Mouse (Mus musculus) small intestine, adult 2 months (tissue): ENCODE data around the gene Gm11541. TPM values are rescaled to one million over a fixed set of nuclear protein-coding genes. Genes with fewer than 3 reads are reported as not detected.
A peak's percentile ranks its signal among the peaks of the same experiment; 100 is the strongest.

Experiments used
- H3K27ac ChIP-seq: fragments of 200-500 bp; 2 replicates; pipeline ENCODE4 v1.5.1; 2012; ENCODE audit warnings: low read depth, low read length, control low read depth, inconsistent platforms; ENCODE audit not compliant: insufficient read depth
- H3K27me3 ChIP-seq: fragments of 200-500 bp; 2 replicates; pipeline ENCODE4 v1.6.1; 2012; ENCODE audit warnings: mild to moderate bottlenecking, moderate library complexity, low read length, inconsistent platforms; ENCODE audit not compliant: control insufficient read depth, insufficient read depth
- H3K36me3 ChIP-seq: fragments of 200-500 bp; 2 replicates; pipeline ENCODE4 v1.6.1; 2012; ENCODE audit warnings: mild to moderate bottlenecking, low read length, control low read depth, inconsistent platforms; ENCODE audit not compliant: control insufficient read depth, insufficient read depth
- H3K4me1 ChIP-seq: fragments of 200-500 bp; 2 replicates; pipeline ENCODE4 v1.6.1; 2012; ENCODE audit warnings: low read length, inconsistent platforms, mixed read lengths; ENCODE audit not compliant: control insufficient read depth, insufficient read depth, insufficient read length
- H3K4me3 ChIP-seq: fragments of 200-500 bp; 2 replicates; pipeline ENCODE4 v1.5.1; 2012; ENCODE audit warnings: low read depth, mild to moderate bottlenecking, control low read depth, inconsistent platforms, low read length, moderate library complexity
- CTCF ChIP-seq: fragments of 200-500 bp; IDR thresholded peaks from 2 replicates; pipeline ENCODE4 v1.5.1; 2012; ENCODE audit warnings: low read depth, mild to moderate bottlenecking, control low read depth, inconsistent platforms, low read length, moderate library complexity, mixed read lengths; ENCODE audit not compliant: insufficient replicate concordance, insufficient read length; ENCODE audit errors: extremely low read depth
- POLR2A ChIP-seq: fragments of 200-500 bp; IDR thresholded peaks from 2 replicates; pipeline ENCODE4 v1.6.1; 2012; ENCODE audit warnings: low read depth, mild to moderate bottlenecking, control low read depth, inconsistent platforms, low read length, moderate library complexity
- WGBS: fragments of 180-500 bp; shearing (Covaris S2); methylation state at CpG from one replicate; pipeline ENCODE4 v1.1.7; 2018; 5-methylcytosine and 5-hydroxymethylcytosine counted together
- polyA plus RNA-seq: library from polyadenylated mRNA; depleted of rRNA; stranded (reverse); fragments of >200 nt; gene quantifications from 2 replicates; pipeline ENCODE4 v1.2.3, GENCODE M21; 2012

Gm11541 gene
- polyA plus RNA-seq, 1 experiment, result not detected

DNA sequence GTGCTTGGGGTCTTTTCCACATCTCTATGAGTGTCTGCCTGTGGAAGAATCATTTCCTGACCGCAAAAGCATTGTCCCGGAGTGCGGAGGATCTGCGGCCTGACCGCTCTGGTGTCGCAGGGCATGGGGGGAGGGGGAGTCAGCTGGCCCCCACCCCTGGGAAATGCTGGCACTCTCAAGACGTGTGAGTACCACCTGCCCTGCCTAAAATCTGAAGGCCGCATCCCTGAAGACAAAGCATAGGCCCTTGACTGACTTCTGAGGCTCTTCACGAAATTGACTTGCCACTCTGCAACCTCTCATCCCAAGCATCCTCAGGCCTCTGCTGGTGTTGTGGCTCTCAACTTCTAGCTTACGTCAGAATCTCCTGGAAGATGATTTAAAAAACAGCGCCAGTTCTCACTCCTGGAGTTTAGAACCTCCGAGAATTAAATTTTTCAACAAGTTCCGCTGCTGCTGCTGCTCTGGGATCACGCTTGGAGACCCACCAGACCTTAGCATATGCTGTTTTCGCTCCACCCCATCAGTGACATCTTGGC is 26.6 kb downstream of the Gm11541 start:
- Histone ChIP-seq H3K36me3 (no peaks in the 10 kb centered on the region), H3K4me1 (peaks cover 17% of the 10 kb centered on the region), H3K27ac (no peak overlapping the region), H3K4me3 (peak overlapping the region; percentile 93), H3K27me3 (no peaks in the 10 kb centered on the region)
- 35% methylated on average over 15 of the region's 15 CpGs for WGBS
- TF ChIP-seq POLR2A, result no peak
- TF ChIP-seq CTCF, result no peak

DNA sequence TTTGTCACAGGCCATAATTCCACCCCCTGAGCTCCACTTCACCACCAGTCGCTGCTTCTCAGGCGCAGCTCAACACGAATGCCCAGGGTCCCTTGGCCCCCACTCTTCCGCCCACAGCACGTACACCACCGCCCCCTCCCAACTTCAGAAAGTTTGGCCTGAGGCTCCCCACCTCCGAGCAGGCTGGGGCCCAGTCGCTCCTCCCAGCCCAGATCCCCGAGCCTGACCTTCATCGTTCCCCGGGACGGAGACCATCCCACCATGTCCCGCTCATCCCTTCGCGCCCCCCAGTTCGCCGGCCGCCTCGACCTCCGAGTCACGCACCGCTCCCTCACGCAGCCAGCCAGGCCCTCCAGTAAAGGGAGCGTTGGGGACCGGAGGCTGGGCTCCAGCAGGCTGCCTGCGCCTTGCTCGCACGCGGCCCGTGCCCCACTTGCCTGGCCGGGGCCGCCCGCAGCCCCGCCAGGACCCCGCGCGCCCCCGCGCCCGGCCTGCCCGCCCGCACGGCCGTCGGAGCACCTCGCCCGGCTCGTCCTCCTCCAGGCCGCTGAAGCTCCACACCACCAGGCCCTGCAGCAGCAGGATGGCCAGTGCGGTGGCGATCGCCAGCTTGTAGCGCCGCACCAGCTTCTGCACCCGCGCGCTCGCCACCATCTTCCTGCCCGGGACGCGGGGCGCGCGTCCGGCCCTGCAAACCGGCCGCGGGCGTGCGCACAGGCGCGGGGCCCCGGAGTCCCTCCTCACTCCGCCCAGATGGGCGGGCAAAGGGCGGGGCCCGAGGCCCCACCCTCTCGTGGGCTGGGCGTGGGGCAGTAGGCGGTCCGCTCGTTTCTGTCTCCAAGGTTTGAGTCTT is 27.3 kb downstream of the Gm11541 start, which contains the start of gene Xylt2:
Xylt2 (minus strand) TSS at position 762 of the 853 bp plus-strand sequence.
- peaks cover 17% of the 10 kb centered on the region for H3K4me1 ChIP-seq
- no peaks in the 10 kb centered on the region for H3K27me3 ChIP-seq
- H3K4me3 ChIP-seq, result peak within 1 kb of the TSS; percentile 93
- no peaks in the 10 kb centered on the region for H3K36me3 ChIP-seq
- no peak within 1 kb of the TSS for H3K27ac ChIP-seq
- TF ChIP-seq POLR2A (peak; percentile 67), CTCF (no peak)
- WGBS, result under 1% methylated on average over 78 of the region's 82 CpGs

DNA sequence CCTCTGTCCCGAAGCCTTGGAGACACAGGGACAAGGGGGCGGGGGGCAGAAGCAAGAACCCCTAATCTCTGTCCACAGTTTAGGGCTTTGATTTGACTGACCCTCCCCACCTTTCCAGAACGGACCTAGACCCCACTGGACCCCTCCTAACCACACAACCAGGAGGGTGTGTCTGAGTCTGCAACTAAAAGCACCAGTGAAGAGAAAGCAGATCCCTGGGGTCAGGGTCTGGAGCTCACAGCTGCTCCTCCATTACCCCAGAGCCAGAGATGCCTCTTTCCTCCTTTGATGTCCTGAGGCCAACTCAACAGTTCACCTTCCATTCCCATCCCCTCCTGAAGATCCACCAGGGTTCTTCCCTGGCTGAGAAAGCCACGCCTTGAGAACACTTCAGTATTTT is 28.0 kb downstream of the Gm11541 start:
- TF ChIP-seq CTCF, result no peak
- TF ChIP-seq POLR2A, result no peak

DNA sequence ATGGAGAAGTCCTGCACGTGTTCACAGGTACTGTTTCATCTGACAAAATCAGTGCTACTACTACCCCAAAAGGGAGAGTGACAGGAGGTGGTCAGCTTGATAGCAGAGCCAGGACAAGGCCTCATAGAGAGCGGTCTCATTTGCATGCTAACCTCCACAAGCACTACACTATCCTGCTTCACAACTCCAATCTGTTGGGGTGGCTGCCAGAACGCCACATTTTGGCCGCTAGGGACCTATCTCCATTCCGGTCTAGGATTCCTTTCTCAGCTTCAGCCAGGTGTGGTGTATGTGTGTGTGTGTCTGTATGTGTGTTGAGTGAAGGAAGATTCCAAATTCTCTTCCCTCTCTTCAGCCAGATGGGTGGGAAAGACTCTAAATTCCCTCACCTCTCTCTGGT is 28.9 kb downstream of the Gm11541 start:
- TF ChIP-seq POLR2A, result no peak
- no peak for TF ChIP-seq CTCF
- WGBS, result 72% methylated on average over 5 of the region's 5 CpGs

More for the DNA sequence above, 28.0 kb downstream of the Gm11541 start:
- 43% methylated on average over 4 of the region's 4 CpGs for WGBS
- no peak overlapping the region for H3K27ac ChIP-seq
- H3K27me3 ChIP-seq, result no peaks in the 10 kb centered on the region
- H3K4me3 ChIP-seq, result peak overlapping the region; percentile 93
- peaks cover 17% of the 10 kb centered on the region for H3K4me1 ChIP-seq
- no peaks in the 10 kb centered on the region for H3K36me3 ChIP-seq

DNA sequence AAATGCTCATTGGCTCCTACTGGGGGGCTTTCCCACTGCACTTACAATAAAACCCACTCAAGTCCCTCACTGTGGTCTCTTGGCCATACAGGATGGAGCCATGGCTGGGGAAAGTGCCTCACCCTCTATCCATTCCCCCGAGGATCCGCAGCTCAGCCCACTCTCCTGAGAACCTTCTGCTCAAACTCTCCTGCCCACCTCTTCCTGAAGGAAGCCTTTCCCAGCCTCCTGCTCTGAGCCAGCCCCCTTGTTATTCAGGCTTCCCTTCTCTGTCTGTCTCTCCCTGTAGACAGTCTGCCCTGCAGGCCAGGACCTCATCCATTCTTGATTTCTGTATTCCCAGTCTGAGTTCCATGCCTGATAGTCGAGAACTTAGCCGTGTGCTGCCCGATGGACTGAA is 29.3 kb downstream of the Gm11541 start:
- no peak overlapping the region for H3K4me3 ChIP-seq
- peaks cover 4% of the 10 kb centered on the region; the same call in 1 of the 2 replicates for H3K36me3 ChIP-seq
- H3K27ac ChIP-seq, result no peak overlapping the region
- TF ChIP-seq POLR2A (no peak), CTCF (no peak)
- 85% methylated on average over 5 of the region's 5 CpGs for WGBS
- H3K27me3 ChIP-seq, result no peaks in the 10 kb centered on the region
- H3K4me1 ChIP-seq, result peaks cover 17% of the 10 kb centered on the region

More for the DNA sequence above, 28.9 kb downstream of the Gm11541 start:
- H3K27me3 ChIP-seq, result no peaks in the 10 kb centered on the region
- peaks cover 17% of the 10 kb centered on the region for H3K4me1 ChIP-seq
- peaks cover 1% of the 10 kb centered on the region; the same call in 1 of the 2 replicates for H3K36me3 ChIP-seq
- H3K4me3 ChIP-seq, result no peak overlapping the region
- no peak overlapping the region for H3K27ac ChIP-seq

DNA sequence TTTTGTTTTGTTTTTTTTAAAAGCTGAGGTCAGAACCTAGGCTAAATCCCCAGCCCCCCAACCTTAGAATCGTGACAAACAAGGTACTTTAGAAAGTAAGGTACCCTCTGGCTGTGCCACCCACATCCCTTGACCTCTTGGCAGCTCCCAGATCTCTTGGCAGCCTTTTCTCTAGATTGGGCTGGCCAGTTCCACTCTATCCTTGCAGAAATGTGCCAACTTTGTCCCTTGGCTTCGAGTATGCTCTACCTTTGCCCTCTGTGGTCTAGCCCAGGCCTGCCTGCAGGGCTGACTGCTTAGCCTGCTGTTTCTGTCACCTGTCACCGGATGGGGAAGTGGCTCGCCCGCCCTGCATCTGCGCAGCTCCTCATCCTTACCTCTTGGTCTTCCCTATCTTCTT is 39.0 kb downstream of the Gm11541 start:
- peaks cover 56% of the 10 kb centered on the region for H3K36me3 ChIP-seq
- H3K27me3 ChIP-seq, result no peaks in the 10 kb centered on the region
- no peak overlapping the region for H3K27ac ChIP-seq
- TF ChIP-seq POLR2A, result no peak
- no peak for TF ChIP-seq CTCF
- H3K4me1 ChIP-seq, result peaks cover 3% of the 10 kb centered on the region; the same call in 1 of the 2 replicates
- no peak overlapping the region for H3K4me3 ChIP-seq
- WGBS, result 79% methylated on average over 6 of the region's 6 CpGs

DNA sequence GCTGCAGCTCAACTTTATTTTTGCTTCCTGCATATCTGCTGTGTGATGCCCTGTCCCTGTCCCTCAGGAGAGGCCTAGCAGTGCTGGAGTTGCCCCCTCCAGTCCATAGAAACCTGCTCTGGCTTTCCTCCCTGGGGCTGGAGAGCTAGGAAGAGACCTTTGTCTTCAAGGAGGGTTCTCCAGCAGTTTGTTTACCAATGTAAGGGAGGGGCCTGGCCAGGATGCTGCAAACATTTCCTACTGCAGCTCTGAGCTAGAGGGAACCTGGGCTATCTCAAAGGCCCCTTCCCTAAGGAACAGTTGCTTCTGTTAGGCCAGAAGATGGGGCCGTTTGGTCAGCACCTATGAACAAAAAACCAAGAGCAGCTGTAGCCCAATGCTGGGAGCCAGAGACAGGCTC is 43.0 kb downstream of the Gm11541 start:
- Histone ChIP-seq H3K27ac (no peak overlapping the region), H3K36me3 (peaks cover 57% of the 10 kb centered on the region), H3K27me3 (no peaks in the 10 kb centered on the region), H3K4me1 (peaks cover 3% of the 10 kb centered on the region; the same call in 1 of the 2 replicates), H3K4me3 (no peak overlapping the region)
- TF ChIP-seq CTCF (no peak), POLR2A (no peak)
- 23% methylated on average over 1 of the region's 1 CpGs for WGBS
